Mouse (Mus musculus): Measurements from ENCODE around the gene Nmt1. TPM values are rescaled to one million over a fixed set of nuclear protein-coding genes. Genes with fewer than 3 reads are reported as not detected.
A peak's percentile ranks its signal among the peaks of the same experiment; 100 is the strongest.

The Nmt1 gene
- total and polyA plus RNA-seq, 3 experiments = 84.5 to 205 (median 115) TPM

DNA sequence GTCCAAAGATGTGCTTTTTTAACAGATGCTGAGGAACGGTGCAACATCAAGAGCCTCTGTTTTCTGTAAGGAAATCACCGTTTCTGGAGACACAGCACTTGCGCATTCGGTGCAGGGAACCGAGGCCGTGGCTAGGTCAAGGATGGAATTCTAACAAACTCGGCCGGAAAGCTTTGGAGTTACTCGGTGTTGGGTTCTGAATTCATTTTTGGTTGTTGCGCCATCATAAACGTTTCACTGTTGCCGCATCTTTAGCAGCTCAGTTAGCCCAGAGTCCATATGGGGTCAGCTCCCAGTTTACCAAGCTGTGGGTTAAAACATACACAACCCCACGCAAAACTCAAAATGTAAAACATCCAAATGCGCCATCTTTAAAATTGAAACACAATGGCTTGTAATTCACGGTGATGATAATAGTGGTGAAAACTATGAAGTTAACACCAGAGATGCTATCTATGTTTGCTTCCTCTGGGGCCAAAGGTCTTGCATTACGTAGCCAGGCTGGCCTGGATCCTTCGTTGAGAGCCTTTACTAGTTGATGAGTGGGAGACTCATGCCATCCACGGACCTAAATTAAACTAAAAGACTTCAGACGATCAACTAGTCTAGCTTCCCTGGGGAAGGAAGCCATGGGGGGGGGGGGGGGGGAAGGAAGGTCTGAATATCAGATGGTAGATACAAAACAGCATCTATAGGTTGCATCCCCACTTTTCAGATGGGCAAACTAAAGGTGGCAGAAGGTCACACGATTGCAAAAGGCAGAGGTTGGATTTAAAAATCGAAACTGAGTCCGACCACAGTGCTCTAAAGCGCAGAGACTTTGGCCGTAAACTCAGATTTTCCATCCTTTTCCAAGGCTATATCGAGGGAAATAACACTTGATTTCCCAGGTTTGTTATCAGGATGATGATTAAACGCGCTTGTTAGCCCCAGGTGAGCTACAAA lies 11.8 kb upstream of the Nmt1 start:
- in situ Hi-C loops (cut with MboI; ENCODE audit: low pct_ligation_motif_present, low pct_unique_long_range_greater_than_20kb, low sequenced_read_pairs) (no loop called here), dilution Hi-C loops (cut with MboI; ENCODE audit: extremely low pct_ligation_motif_present, extremely low pct_unique_long_range_greater_than_20kb, low sequenced_read_pairs) (no loop called here)
- H3K79me2 ChIP-seq (replicated peaks; ENCODE audit: control insufficient read depth, extremely low read depth, insufficient read depth, poor library complexity, severe bottlenecking) = peaks cover 25% of the 10 kb centered on the region
- no peak for TF ChIP-seq TCF12 (IDR thresholded peaks at IDR 0.05; ENCODE audit: low read depth, low read length)
- 0 out of 2 replicates have a peak, but pooled peaks have one; percentile 8 for TF ChIP-seq TBP (conservative IDR thresholded peaks at IDR 0.05; ENCODE audit: low read depth, low read length)
- peak overlapping the region; percentile 89 for H3K4me2 ChIP-seq (ENCODE audit: insufficient read depth, low read depth, poor library complexity, severe bottlenecking)
- H3K27ac ChIP-seq (ENCODE audit: insufficient read depth, low read depth) = peak overlapping the region; percentile 14; the same call in 1 of the 2 replicates
- peaks cover 23 to 53% of the 10 kb centered on the region in 2 experiments for H3K36me3 ChIP-seq (replicated peaks in 1 of 2; ENCODE audit: control insufficient read depth in 1 of 2, insufficient read depth in 1 of 2, low read length in 1 of 2)
- peak; percentile 28 for DNase-seq (ENCODE audit: extremely low read depth)
- peaks cover 11 to 16% of the 10 kb centered on the region in 2 experiments for H3K4me1 ChIP-seq (ENCODE audit: control insufficient read depth in 1 of 2, insufficient read depth in 2 of 2)
- no peaks in the 10 kb centered on the region for H3K9me3 ChIP-seq (replicated peaks; ENCODE audit: low read length)
- H3K27me3 ChIP-seq (replicated peaks) = no peaks in the 10 kb centered on the region
- H3K9ac ChIP-seq (ENCODE audit: insufficient read depth, low read depth) = peak overlapping the region; percentile 87
- H3K4me3 ChIP-seq (replicated peaks in 1 of 3; ENCODE audit: low read depth in 2 of 3, low read length in 2 of 3, poor library complexity in 1 of 3) = peak overlapping the region; percentile 71 to 100 (median 78)

- DNase-seq (ENCODE audit: extremely low read depth) = peak; percentile 97
- in situ Hi-C loops (cut with MboI; ENCODE audit: low pct_ligation_motif_present, low pct_unique_long_range_greater_than_20kb, low sequenced_read_pairs) (no loop called here), dilution Hi-C loops (cut with MboI; ENCODE audit: extremely low pct_ligation_motif_present, extremely low pct_unique_long_range_greater_than_20kb, low sequenced_read_pairs) (no loop called here)
- peaks cover 11 to 16% of the 10 kb centered on the region in 2 experiments for H3K4me1 ChIP-seq (ENCODE audit: control insufficient read depth in 1 of 2, insufficient read depth in 2 of 2)
- no peaks in the 10 kb centered on the region for H3K27me3 ChIP-seq (replicated peaks)
- H3K4me3 ChIP-seq (replicated peaks in 1 of 3; ENCODE audit: low read depth in 2 of 3, low read length in 2 of 3, poor library complexity in 1 of 3) = peak overlapping the region; percentile 71 to 100 (median 78)
- peaks cover 25% of the 10 kb centered on the region for H3K79me2 ChIP-seq (replicated peaks; ENCODE audit: control insufficient read depth, extremely low read depth, insufficient read depth, poor library complexity, severe bottlenecking)
- H3K4me2 ChIP-seq (ENCODE audit: insufficient read depth, low read depth, poor library complexity, severe bottlenecking) = peak overlapping the region; percentile 17; the same call in 1 of the 2 replicates
- H3K36me3 ChIP-seq (replicated peaks in 1 of 2; ENCODE audit: control insufficient read depth in 1 of 2, insufficient read depth in 1 of 2, low read length in 1 of 2) = peaks cover 28 to 54% of the 10 kb centered on the region in 2 experiments
- H3K27ac ChIP-seq (ENCODE audit: insufficient read depth, low read depth) = peak overlapping the region; percentile 14; the same call in 1 of the 2 replicates
- H3K9me3 ChIP-seq (replicated peaks; ENCODE audit: low read length) = no peaks in the 10 kb centered on the region
- peak overlapping the region; percentile 87 for H3K9ac ChIP-seq (ENCODE audit: insufficient read depth, low read depth)
- TF ChIP-seq ZMIZ1 (IDR thresholded peaks at IDR 0.05; ENCODE audit: low read depth, low read length) (peak; percentile 94; the same call in 1 of the 2 replicates), ELF1 (IDR thresholded peaks at IDR 0.05; ENCODE audit: low read depth, low read length) (peak; percentile 87), SMC3 (IDR thresholded peaks at IDR 0.05; ENCODE audit: low read depth, low read length) (no peak), MYC (IDR thresholded peaks at IDR 0.05; ENCODE audit: low read depth, low read length) (peak; percentile 72; the same call in 1 of the 2 replicates), BHLHE40 (IDR thresholded peaks at IDR 0.05; ENCODE audit: low read depth, low read length) (peak; percentile 96), IRF4 (IDR thresholded peaks at IDR 0.05; ENCODE audit: low read depth, low read length) (peak; percentile 64; the same call in 1 of the 2 replicates), USF1 (IDR thresholded peaks at IDR 0.05; ENCODE audit: low read depth, low read length) (peak; percentile 28; the same call in 1 of the 2 replicates), USF2 (conservative IDR thresholded peaks at IDR 0.05; ENCODE audit: low read depth, low read length) (no peak), MXI1 (IDR thresholded peaks at IDR 0.05; ENCODE audit: low read depth, low read length) (peak; percentile 96), NELFE (IDR thresholded peaks at IDR 0.05; ENCODE audit: low read depth, low read length) (peak; percentile 81), CHD1 (IDR thresholded peaks at IDR 0.05; ENCODE audit: low read depth, low read length) (no peak), NRF1 (IDR thresholded peaks at IDR 0.05; ENCODE audit: low read depth, low read length) (peak; percentile 46; the same call in 1 of the 2 replicates), GABPA (IDR thresholded peaks at IDR 0.05; ENCODE audit: insufficient replicate concordance, low read depth, low read length) (no peak; the same call in 1 of the 2 replicates), E2F4 (IDR thresholded peaks at IDR 0.05; ENCODE audit: insufficient replicate concordance, low read depth, low read length) (0 out of 2 replicates have a peak, but pooled peaks have one; percentile 11), HCFC1 (IDR thresholded peaks at IDR 0.05; ENCODE audit: low read depth, low read length) (peak; percentile 81), TCF12 (IDR thresholded peaks at IDR 0.05; ENCODE audit: low read depth, low read length) (peak; percentile 94), MEF2A (IDR thresholded peaks at IDR 0.05; ENCODE audit: borderline replicate concordance, low read depth, low read length) (peak; percentile 69), SIN3A (IDR thresholded peaks at IDR 0.05; ENCODE audit: low read length) (peak; percentile 95), TBP (conservative IDR thresholded peaks at IDR 0.05; ENCODE audit: low read depth, low read length) (no peak), POLR2A (IDR thresholded peaks at IDR 0.05; ENCODE audit: low read depth, low read length) (peak; percentile 94), ZKSCAN1 (IDR thresholded peaks at IDR 0.05; ENCODE audit: borderline replicate concordance, low read depth, low read length) (no peak; the same call in 1 of the 2 replicates), CHD2 (IDR thresholded peaks at IDR 0.05; ENCODE audit: low read length) (peak; percentile 89), KAT2A (IDR thresholded peaks at IDR 0.05; ENCODE audit: insufficient replicate concordance, low read length) (peak; percentile 80; the same call in 1 of the 2 replicates), MAZ (IDR thresholded peaks at IDR 0.05; ENCODE audit: low read depth, low read length) (peak; percentile 86), PAX5 (IDR thresholded peaks at IDR 0.05; ENCODE audit: low read length) (no peak), ZNF384 (IDR thresholded peaks at IDR 0.05; ENCODE audit: low read depth, low read length) (peak; percentile 78), UBTF (IDR thresholded peaks at IDR 0.05; ENCODE audit: low read depth, low read length) (peak; percentile 91), EP300 (IDR thresholded peaks at IDR 0.05; ENCODE audit: low read length) (no peak), CTCF (conservative IDR thresholded peaks at IDR 0.05 in 1 of 2, IDR thresholded peaks at IDR 0.05 in 1 of 2; ENCODE audit: low read depth in 2 of 2, low read length in 2 of 2) (no peak), RAD21 (IDR thresholded peaks at IDR 0.05; ENCODE audit: low read depth, low read length) (no peak)
Observed at GRCm38 (mm10) chr11:103016930-103017329, 11.1 kb upstream of the Nmt1 start.
